Mouse (Mus musculus): ENCODE measurements around the gene Naa80.

- TF ChIP-seq CTCF (IDR thresholded peaks at IDR 0.05; ENCODE audit: borderline replicate concordance, extremely low read depth, insufficient read depth, insufficient read length) (no peak), POLR2A (IDR thresholded peaks at IDR 0.05; ENCODE audit: borderline replicate concordance, extremely low read depth, insufficient read depth, insufficient read length, poor library complexity, severe bottlenecking) (no peak)
Measured at GRCm38 (mm10) chr9:107570845-107571244, 7.8 kb upstream of the Naa80 start.

Data from brain, embryonic 14.5 days (tissue).